13 mouse cellular contexts compared by ENCODE assay signal in genomic region chr2:91852446-91853191, GRCm38 (mm10).
DNase-seq lines count a peak whose midpoint lies in the region; ATAC-seq and TF ChIP-seq lines count a peak whose summit lies in the region.
"Had no signal": no experiment of that assay in that cellular context is flagged by ENCODE, and none has a peak within 500 bp of the region (broad histone marks: within the 10 kb centered on the region; RNA-seq: fewer than 3 reads in every experiment).

No protein-coding gene starts in this region.

- no peak overlapping the region for H3K4me3 ChIP-seq in forebrain, embryonic 15.5 days
- H3K4me3 ChIP-seq in forebrain, embryonic 13.5 days, result no peak overlapping the region
- H3K4me3 ChIP-seq in midbrain, embryonic 13.5 days (replicated peaks), result no peak overlapping the region
- H3K4me3 ChIP-seq: heart, embryonic 10.5 days; megakaryocyte, embryonic 14.5 days had no signal

- H3K27me3 ChIP-seq in forebrain, embryonic 15.5 days, result no peaks in the 10 kb centered on the region
- H3K27me3 ChIP-seq in forebrain, embryonic 13.5 days, result no peaks in the 10 kb centered on the region
- H3K27me3 ChIP-seq in midbrain, embryonic 13.5 days, result no peaks in the 10 kb centered on the region; the same call in 1 of the 2 replicates
- H3K27me3 ChIP-seq: megakaryocyte, embryonic 14.5 days had no signal

- ATAC-seq in forebrain, embryonic 15.5 days (replicated peaks), result no peak
- no peak for ATAC-seq in forebrain, embryonic 13.5 days
- peak; percentile 27; the same call in 1 of the 2 replicates for ATAC-seq in midbrain, embryonic 13.5 days

- WGBS in forebrain, embryonic 15.5 days, result 4% methylated on average over 2 of the region's 2 CpGs
- WGBS in forebrain, embryonic 13.5 days, result 5% methylated on average over 2 of the region's 2 CpGs
- WGBS in midbrain, embryonic 13.5 days, result 8% methylated on average over 2 of the region's 2 CpGs

- peak overlapping the region; percentile 44 for H3K27ac ChIP-seq in forebrain, embryonic 15.5 days (replicated peaks)
- no peak overlapping the region; the same call in 1 of the 2 replicates for H3K27ac ChIP-seq in forebrain, embryonic 13.5 days
- H3K27ac ChIP-seq in midbrain, embryonic 13.5 days, result peak overlapping the region; percentile 25; the same call in 1 of the 2 replicates
- H3K27ac ChIP-seq: heart, embryonic 10.5 days; liver, embryonic 14.5 days had no signal

- DNase-seq in brain, embryonic 14.5 days (ENCODE audit: low read depth), result peak; percentile 69
- DNase-seq in embryo, embryonic 10 days (ENCODE audit: low spot score), result peak; percentile 46
- DNase-seq in ovary, postnatal 36 days (ENCODE audit: low spot score), result no peak
- DNase-seq in testis, postnatal 10 days (ENCODE audit: low spot score), result no peak
- DNase-seq in thymus, postnatal 4 days, result no peak
- DNase-seq: adrenal gland, adult 8-10 months; kidney, postnatal 14 days had no signal

- no peak overlapping the region for H3K9ac ChIP-seq in forebrain, embryonic 15.5 days (replicated peaks)
- no peak overlapping the region for H3K9ac ChIP-seq in forebrain, embryonic 13.5 days
- H3K9ac ChIP-seq in midbrain, embryonic 13.5 days (replicated peaks), result 0 out of 2 replicates have a peak overlapping the region, but pooled peaks have one; percentile 3
- H3K9ac ChIP-seq: liver, embryonic 14.5 days had no signal

- peaks cover 11% of the 10 kb centered on the region for H3K4me1 ChIP-seq in forebrain, embryonic 15.5 days
- H3K4me1 ChIP-seq in forebrain, embryonic 13.5 days, result peaks cover 10% of the 10 kb centered on the region
- peaks cover 10% of the 10 kb centered on the region for H3K4me1 ChIP-seq in midbrain, embryonic 13.5 days (replicated peaks)

- no peaks in the 10 kb centered on the region for H3K36me3 ChIP-seq in forebrain, embryonic 15.5 days
- no peaks in the 10 kb centered on the region for H3K36me3 ChIP-seq in forebrain, embryonic 13.5 days (ENCODE audit: poor library complexity, severe bottlenecking)
- H3K36me3 ChIP-seq in midbrain, embryonic 13.5 days, result no peaks in the 10 kb centered on the region
- H3K36me3 ChIP-seq: heart, embryonic 10.5 days had no signal

- TF ChIP-seq POLR2A in brain, embryonic 14.5 days (IDR thresholded peaks at IDR 0.05; ENCODE audit: borderline replicate concordance, extremely low read depth, insufficient read depth, insufficient read length, poor library complexity, severe bottlenecking), result no peak

- TF ChIP-seq CTCF in brain, embryonic 14.5 days (IDR thresholded peaks at IDR 0.05; ENCODE audit: borderline replicate concordance, extremely low read depth, insufficient read depth, insufficient read length), result no peak

- no peaks in the 10 kb centered on the region for H3K9me3 ChIP-seq in forebrain, embryonic 15.5 days
- H3K9me3 ChIP-seq in forebrain, embryonic 13.5 days (replicated peaks), result no peaks in the 10 kb centered on the region
- H3K9me3 ChIP-seq in midbrain, embryonic 13.5 days, result no peaks in the 10 kb centered on the region
- H3K9me3 ChIP-seq: heart, embryonic 10.5 days; megakaryocyte, embryonic 14.5 days had no signal

- H3K4me2 ChIP-seq in forebrain, embryonic 15.5 days (replicated peaks), result no peak overlapping the region
- no peak overlapping the region for H3K4me2 ChIP-seq in forebrain, embryonic 13.5 days
- no peak overlapping the region for H3K4me2 ChIP-seq in midbrain, embryonic 13.5 days (replicated peaks)

Comparison
In these comparisons a context has a peak if more than half of its experiments do, and no peak if none do; other contexts are left out.
1. DNase-seq: peak in brain, embryonic 14.5 days (single experiment) and embryo, embryonic 10 days (single experiment); none in ovary, postnatal 36 days (single experiment), testis, postnatal 10 days (single experiment) and thymus, postnatal 4 days (single experiment).